Mouse (Mus musculus): ENCODE results near the gene Sema7a.

DNA sequence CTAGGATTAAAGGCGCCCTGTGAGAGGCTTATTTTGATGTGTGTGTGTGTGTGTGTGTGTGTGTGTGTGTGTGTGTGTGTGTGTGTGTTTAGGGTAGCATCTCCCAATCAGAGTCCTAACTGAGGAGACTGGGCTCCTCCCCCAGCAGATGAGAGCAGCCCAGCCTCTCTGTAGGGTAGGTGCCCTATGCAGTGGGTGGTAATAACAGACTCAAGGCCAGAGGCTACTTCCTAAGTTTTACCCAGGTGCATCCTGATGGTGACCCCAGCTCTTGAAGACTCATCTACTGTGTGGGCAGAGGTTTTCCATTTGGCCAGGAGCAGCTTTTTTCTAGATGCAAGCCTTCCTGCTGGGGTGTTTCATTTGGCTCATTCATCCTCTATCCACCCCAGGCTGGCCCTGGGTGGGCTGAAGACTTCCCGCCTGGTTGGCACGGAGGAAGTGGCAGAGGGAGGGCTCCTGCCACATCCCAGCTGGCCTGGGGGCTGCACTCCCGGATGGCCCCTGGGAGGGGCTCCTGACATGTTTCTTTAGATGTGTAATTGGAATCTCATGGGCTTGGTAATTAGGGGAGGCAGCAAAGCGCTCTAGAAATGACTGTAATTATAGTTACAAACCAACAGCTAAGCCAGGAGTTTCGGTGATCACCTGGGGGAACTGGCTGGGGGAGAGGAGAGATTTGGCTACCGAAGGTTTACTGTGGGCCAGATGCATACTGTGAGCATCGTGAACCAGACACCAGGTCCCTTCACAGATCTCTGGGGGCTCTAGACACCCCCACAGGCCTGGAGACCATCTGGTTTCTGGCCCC, 53.1 kb downstream of the Sema7a start:
- TF ChIP-seq TAL1 (IDR thresholded peaks at IDR 0.05; ENCODE audit: low read length) (no peak), GATA1 (IDR thresholded peaks at IDR 0.05; ENCODE audit: low read length) (no peak)
